Mouse (Mus musculus): ENCODE data around the gene Rgs9bp. TPM values are rescaled to one million over a fixed set of nuclear protein-coding genes. Genes with fewer than 3 reads are reported as not detected.
A peak's percentile ranks its signal among the peaks of the same experiment; 100 is the strongest.
"Not testable (repeated sequence)": the region's sequence is repeated elsewhere in the genome, so short reads cannot be mapped to it uniquely, and the experiment has no call there.

The Rgs9bp gene
- polyA plus RNA-seq, 1 experiment from 2014 or later, result 0.08 TPM

GRCm38 (mm10) chr7:35564872-35565271 lies 20.5 kb downstream of the Rgs9bp start:
- not testable (repeated sequence) for H3K9ac ChIP-seq (ENCODE audit: low read length); ATAC-seq (ENCODE audit: insufficient read depth, low FRiP score); H3K9me3 ChIP-seq (replicated peaks; ENCODE audit: control insufficient read depth, low read length); H3K27me3 ChIP-seq (ENCODE audit: control insufficient read depth, insufficient read depth, low read length); H3K4me1 ChIP-seq (ENCODE audit: control insufficient read depth, insufficient read depth, low read length); H3K4me2 ChIP-seq (ENCODE audit: low read depth, low read length); H3K36me3 ChIP-seq (ENCODE audit: control insufficient read depth, insufficient read depth, low read length); H3K4me3 ChIP-seq (replicated peaks; ENCODE audit: low read length); H3K27ac ChIP-seq (ENCODE audit: low read length)
- 77% methylated on average over 10 of the region's 10 CpGs for WGBS

GRCm38 (mm10) chr7:35564067-35564865 lies 21.1 kb downstream of the Rgs9bp start:
- WGBS, result 75% methylated on average over 2 of the region's 2 CpGs
- Histone ChIP-seq H3K9ac (ENCODE audit: low read length) (no peak overlapping the region), H3K27ac (ENCODE audit: low read length) (no peak overlapping the region), H3K4me3 (replicated peaks; ENCODE audit: low read length) (no peak overlapping the region), H3K4me2 (ENCODE audit: low read depth, low read length) (no peak overlapping the region), H3K9me3 (replicated peaks; ENCODE audit: control insufficient read depth, low read length) (no peaks in the 10 kb centered on the region), H3K4me1 (ENCODE audit: control insufficient read depth, insufficient read depth, low read length) (no peaks in the 10 kb centered on the region), H3K27me3 (ENCODE audit: control insufficient read depth, insufficient read depth, low read length) (no peaks in the 10 kb centered on the region), H3K36me3 (ENCODE audit: control insufficient read depth, insufficient read depth, low read length) (no peaks in the 10 kb centered on the region)
- ATAC-seq (ENCODE audit: insufficient read depth, low FRiP score), result no peak

GRCm38 (mm10) chr7:35563071-35563470 lies 22.3 kb downstream of the Rgs9bp start:
- 64% methylated on average over 11 of the region's 11 CpGs for WGBS
- H3K4me1 ChIP-seq (ENCODE audit: control insufficient read depth, insufficient read depth, low read length), result no peaks in the 10 kb centered on the region; the same call in 1 of the 2 replicates
- ATAC-seq (ENCODE audit: insufficient read depth, low FRiP score), result no peak
- H3K9me3 ChIP-seq (replicated peaks; ENCODE audit: control insufficient read depth, low read length), result no peaks in the 10 kb centered on the region
- H3K27ac ChIP-seq (ENCODE audit: low read length), result no peak overlapping the region
- no peak overlapping the region for H3K9ac ChIP-seq (ENCODE audit: low read length)
- H3K27me3 ChIP-seq (ENCODE audit: control insufficient read depth, insufficient read depth, low read length), result no peaks in the 10 kb centered on the region
- no peak overlapping the region for H3K4me3 ChIP-seq (replicated peaks; ENCODE audit: low read length)
- no peaks in the 10 kb centered on the region for H3K36me3 ChIP-seq (ENCODE audit: control insufficient read depth, insufficient read depth, low read length)
- H3K4me2 ChIP-seq (ENCODE audit: low read depth, low read length), result no peak overlapping the region

- WGBS, result 90% methylated on average over 3 of the region's 3 CpGs
- no peaks in the 10 kb centered on the region for H3K9me3 ChIP-seq (replicated peaks; ENCODE audit: control insufficient read depth, low read length)
- H3K27me3 ChIP-seq (ENCODE audit: control insufficient read depth, insufficient read depth, low read length), result no peaks in the 10 kb centered on the region
- no peak overlapping the region for H3K9ac ChIP-seq (ENCODE audit: low read length)
- H3K27ac ChIP-seq (ENCODE audit: low read length), result no peak overlapping the region
- no peak overlapping the region for H3K4me3 ChIP-seq (replicated peaks; ENCODE audit: low read length)
- no peak for ATAC-seq (ENCODE audit: insufficient read depth, low FRiP score)
- no peak overlapping the region for H3K4me2 ChIP-seq (ENCODE audit: low read depth, low read length)
- no peaks in the 10 kb centered on the region for H3K36me3 ChIP-seq (ENCODE audit: control insufficient read depth, insufficient read depth, low read length)
- peaks cover 5% of the 10 kb centered on the region; the same call in 1 of the 2 replicates for H3K4me1 ChIP-seq (ENCODE audit: control insufficient read depth, insufficient read depth, low read length)
Observed at GRCm38 (mm10) chr7:35559838-35560237, 25.5 kb downstream of the Rgs9bp start.

GRCm38 (mm10) chr7:35558681-35559080 lies 26.7 kb downstream of the Rgs9bp start:
- 53% methylated on average over 2 of the region's 2 CpGs for WGBS

GRCm38 (mm10) chr7:35557577-35557976 lies 27.8 kb downstream of the Rgs9bp start:
- Histone ChIP-seq H3K36me3 (ENCODE audit: control insufficient read depth, insufficient read depth, low read length) (no peaks in the 10 kb centered on the region), H3K4me1 (ENCODE audit: control insufficient read depth, insufficient read depth, low read length) (peaks cover 5% of the 10 kb centered on the region; the same call in 1 of the 2 replicates), H3K9ac (ENCODE audit: low read length) (no peak overlapping the region), H3K27me3 (ENCODE audit: control insufficient read depth, insufficient read depth, low read length) (no peaks in the 10 kb centered on the region), H3K9me3 (replicated peaks; ENCODE audit: control insufficient read depth, low read length) (no peaks in the 10 kb centered on the region), H3K4me2 (ENCODE audit: low read depth, low read length) (no peak overlapping the region), H3K4me3 (replicated peaks; ENCODE audit: low read length) (no peak overlapping the region), H3K27ac (ENCODE audit: low read length) (peak overlapping the region; percentile 59)
- no peak for ATAC-seq (ENCODE audit: insufficient read depth, low FRiP score)
- WGBS, result 52% methylated on average over 3 of the region's 3 CpGs

More at GRCm38 (mm10) chr7:35558681-35559080, 26.7 kb downstream of the Rgs9bp start:
- Histone ChIP-seq H3K9ac (ENCODE audit: low read length) (no peak overlapping the region), H3K4me1 (ENCODE audit: control insufficient read depth, insufficient read depth, low read length) (peaks cover 5% of the 10 kb centered on the region; the same call in 1 of the 2 replicates), H3K27me3 (ENCODE audit: control insufficient read depth, insufficient read depth, low read length) (no peaks in the 10 kb centered on the region), H3K27ac (ENCODE audit: low read length) (no peak overlapping the region), H3K4me2 (ENCODE audit: low read depth, low read length) (no peak overlapping the region), H3K36me3 (ENCODE audit: control insufficient read depth, insufficient read depth, low read length) (no peaks in the 10 kb centered on the region), H3K9me3 (replicated peaks; ENCODE audit: control insufficient read depth, low read length) (no peaks in the 10 kb centered on the region), H3K4me3 (replicated peaks; ENCODE audit: low read length) (no peak overlapping the region)
- no peak for ATAC-seq (ENCODE audit: insufficient read depth, low FRiP score)

- ATAC-seq (ENCODE audit: insufficient read depth, low FRiP score), result no peak
- Histone ChIP-seq H3K27me3 (ENCODE audit: control insufficient read depth, insufficient read depth, low read length) (no peaks in the 10 kb centered on the region), H3K9me3 (replicated peaks; ENCODE audit: control insufficient read depth, low read length) (no peaks in the 10 kb centered on the region), H3K4me2 (ENCODE audit: low read depth, low read length) (no peak overlapping the region), H3K27ac (ENCODE audit: low read length) (no peak overlapping the region), H3K4me1 (ENCODE audit: control insufficient read depth, insufficient read depth, low read length) (peaks cover 5% of the 10 kb centered on the region; the same call in 1 of the 2 replicates), H3K36me3 (ENCODE audit: control insufficient read depth, insufficient read depth, low read length) (no peaks in the 10 kb centered on the region), H3K9ac (ENCODE audit: low read length) (no peak overlapping the region), H3K4me3 (replicated peaks; ENCODE audit: low read length) (no peak overlapping the region)
- 80% methylated on average over 5 of the region's 5 CpGs for WGBS
Observed at GRCm38 (mm10) chr7:35556905-35557304, 28.5 kb downstream of the Rgs9bp start.

- no peak for ATAC-seq (ENCODE audit: insufficient read depth, low FRiP score)
- Histone ChIP-seq H3K27me3 (ENCODE audit: control insufficient read depth, insufficient read depth, low read length) (no peaks in the 10 kb centered on the region), H3K27ac (ENCODE audit: low read length) (peak within 1 kb of the TSS; percentile 99), H3K9ac (ENCODE audit: low read length) (peak within 1 kb of the TSS; percentile 94), H3K9me3 (replicated peaks; ENCODE audit: control insufficient read depth, low read length) (no peaks in the 10 kb centered on the region), H3K4me3 (replicated peaks; ENCODE audit: low read length) (peak within 1 kb of the TSS; percentile 71), H3K4me2 (ENCODE audit: low read depth, low read length) (peak within 1 kb of the TSS; percentile 95), H3K36me3 (ENCODE audit: control insufficient read depth, insufficient read depth, low read length) (no peaks in the 10 kb centered on the region), H3K4me1 (ENCODE audit: control insufficient read depth, insufficient read depth, low read length) (peaks cover 5% of the 10 kb centered on the region; the same call in 1 of the 2 replicates)
- WGBS, result 60% methylated on average over 4 of the region's 4 CpGs
Observed at GRCm38 (mm10) chr7:35556205-35556603, 29.2 kb downstream of the Rgs9bp start, which contains the start of gene Nudt19. TSS of gene Nudt19 (minus strand) at chr7:35556304.
